Comparison of ENCODE assay signal across 8 mouse cellular contexts in genomic region chr2:116060701-116061400, GRCm38 (mm10). TPM values are rescaled to one million over a fixed set of nuclear protein-coding genes. Genes with fewer than 3 reads are reported as not detected.
DNase-seq lines count a peak whose midpoint lies in the region; ATAC-seq lines count a peak whose summit lies in the region.

No protein-coding gene starts in this region.

- H3K4me2 ChIP-seq in embryonic facial prominence, embryonic 12.5 days (replicated peaks): peak overlapping the region; percentile 63
- peak overlapping the region; percentile 74 for H3K4me2 ChIP-seq in intestine, embryonic 16.5 days (ENCODE audit: low read depth, low read length)

- peaks cover 53% of the 10 kb centered on the region for H3K4me1 ChIP-seq in heart, embryonic 10.5 days
- H3K4me1 ChIP-seq in embryonic facial prominence, embryonic 12.5 days: peaks cover 12% of the 10 kb centered on the region; the same call in 1 of the 2 replicates
- 0 out of 2 replicates have a peak, but pooled peaks cover 4% of the 10 kb centered on the region for H3K4me1 ChIP-seq in intestine, embryonic 16.5 days (ENCODE audit: control insufficient read depth, insufficient read depth, low read length)

- intact Hi-C loops in heart, postnatal 14 days (cut with DNase I): loop anchor here (5.0 to 10.0 kb wide), 4 partner anchors 124 to 1436 kb away; partner anchors contain the start of gene BC052040
- intact Hi-C loops in left cerebral cortex, postnatal 10 days (cut with DNase I): loop anchor here (10.0 kb wide), 1 partner anchor 406 kb away; no protein-coding TSS in a partner anchor

- H3K27me3 ChIP-seq in heart, embryonic 10.5 days (ENCODE audit: insufficient read depth, poor library complexity, severe bottlenecking): no peaks in the 10 kb centered on the region
- no peaks in the 10 kb centered on the region for H3K27me3 ChIP-seq in embryonic facial prominence, embryonic 12.5 days
- peaks cover 6% of the 10 kb centered on the region; the same call in 1 of the 2 replicates for H3K27me3 ChIP-seq in intestine, embryonic 16.5 days (replicated peaks; ENCODE audit: control insufficient read depth, insufficient read depth, low read length)

- no peak for ATAC-seq in embryonic facial prominence, embryonic 12.5 days (ENCODE audit: insufficient number of reproducible peaks, insufficient read depth, low FRiP score, low TSS enrichment)
- no peak for ATAC-seq in intestine, embryonic 16.5 days
- ATAC-seq in megakaryocyte progenitor cell, adult 5-6 weeks (replicated peaks; ENCODE audit: poor library complexity): no peak

- H3K4me3 ChIP-seq in heart, embryonic 10.5 days: peak overlapping the region; percentile 93
- H3K4me3 ChIP-seq in embryonic facial prominence, embryonic 12.5 days: peak overlapping the region; percentile 76
- peak overlapping the region; percentile 69 for H3K4me3 ChIP-seq in intestine, embryonic 16.5 days (ENCODE audit: low read length)

- peak overlapping the region; percentile 99 for H3K27ac ChIP-seq in heart, embryonic 10.5 days
- peak overlapping the region; percentile 97 for H3K27ac ChIP-seq in embryonic facial prominence, embryonic 12.5 days
- peak overlapping the region; percentile 96 for H3K27ac ChIP-seq in intestine, embryonic 16.5 days (ENCODE audit: low read length)

- H3K9me3 ChIP-seq in heart, embryonic 10.5 days: no peaks in the 10 kb centered on the region
- H3K9me3 ChIP-seq in embryonic facial prominence, embryonic 12.5 days: no peaks in the 10 kb centered on the region
- no peaks in the 10 kb centered on the region for H3K9me3 ChIP-seq in intestine, embryonic 16.5 days (ENCODE audit: control insufficient read depth, low read length)

- H3K36me3 ChIP-seq in heart, embryonic 10.5 days: peaks cover 33% of the 10 kb centered on the region; the same call in 1 of the 2 replicates
- H3K36me3 ChIP-seq in embryonic facial prominence, embryonic 12.5 days: no peaks in the 10 kb centered on the region
- H3K36me3 ChIP-seq in intestine, embryonic 16.5 days (ENCODE audit: control insufficient read depth, insufficient read depth, low read length): no peaks in the 10 kb centered on the region

- 4% methylated on average over 21 of the region's 21 CpGs for WGBS in heart, embryonic 10.5 days
- 1% methylated on average over 21 of the region's 21 CpGs for WGBS in embryonic facial prominence, embryonic 12.5 days
- 7% methylated on average over 21 of the region's 21 CpGs for WGBS in intestine, embryonic 16.5 days

- no peak for DNase-seq in heart, embryonic 10.5 days (ENCODE audit: low spot score)
- DNase-seq in heart, postnatal 14 days: no peak
- peak; percentile 71 for DNase-seq in neural tube, embryonic 10.5 days (ENCODE audit: extremely low spot score, low spot score)
- no peak for DNase-seq in left cerebral cortex, postnatal 10 days (ENCODE audit: extremely low spot score in 1 of 2, low spot score in 2 of 2)
- no peak for DNase-seq in spleen, postnatal 36 days (ENCODE audit: low spot score in 2 of 2)

- peak overlapping the region; percentile 93 for H3K9ac ChIP-seq in embryonic facial prominence, embryonic 12.5 days
- peak overlapping the region; percentile 88 for H3K9ac ChIP-seq in intestine, embryonic 16.5 days (ENCODE audit: low read depth, low read length)

RNA-seq across cellular contexts. Expression of gene Meis2, which starts 4.8 kb away (rescaled TPM):
- 45.2 and 62.7 TPM in 2 replicates for polyA plus RNA-seq in heart, embryonic 10.5 days (2016; fragmentation: Nextera tagmentation; extraction: Ambion mirVana)
- 10 to 100 TPM; 19.9 to 21.3 TPM for total RNA-seq in heart, postnatal 14 days (2021)
- polyA plus RNA-seq in embryonic facial prominence, embryonic 12.5 days (2016; fragmentation: Nextera tagmentation; extraction: Ambion mirVana): 71.2 and 71.7 TPM in 2 replicates
- 25.7 and 26.8 TPM in 2 replicates for polyA plus RNA-seq in intestine, embryonic 16.5 days (2015; fragmentation: Nextera tagmentation; extraction: Ambion mirVana)
- 100 to 1,000 TPM in 1 of 2 experiments, 10 to 100 TPM in 1; 98.2 to 110 TPM for total RNA-seq in left cerebral cortex, postnatal 10 days (2021)
- not detected in 2 replicates for total RNA-seq in megakaryocyte progenitor cell, adult 5-6 weeks (2015)
- not detected in 2 replicates for total RNA-seq in megakaryocyte progenitor cell, adult 5-6 weeks (2017)

Comparison
In these comparisons a context has a peak if more than half of its experiments do, and no peak if none do; other contexts are left out.
1. RNA of gene Meis2, which starts 4.8 kb away (total RNA-seq): 98.2 to 110 TPM in left cerebral cortex, postnatal 10 days and 19.9 to 21.3 TPM in heart, postnatal 14 days; not detected in megakaryocyte progenitor cell, adult 5-6 weeks; every median in the first group is over 10 times any median in the second.
2. Peak in every context shown above with its lines, with median percentiles within 50 percentile points of each other: H3K27ac ChIP-seq and H3K4me3 ChIP-seq.